Mouse (Mus musculus): ENCODE measurements at regions not wholly inside any gene's neighbourhood (a gene's known extent, or its start where the extent isn't known, plus 50 kb on each side); places are given as distances from the start of the nearest gene placed in this dataset.

DNA sequence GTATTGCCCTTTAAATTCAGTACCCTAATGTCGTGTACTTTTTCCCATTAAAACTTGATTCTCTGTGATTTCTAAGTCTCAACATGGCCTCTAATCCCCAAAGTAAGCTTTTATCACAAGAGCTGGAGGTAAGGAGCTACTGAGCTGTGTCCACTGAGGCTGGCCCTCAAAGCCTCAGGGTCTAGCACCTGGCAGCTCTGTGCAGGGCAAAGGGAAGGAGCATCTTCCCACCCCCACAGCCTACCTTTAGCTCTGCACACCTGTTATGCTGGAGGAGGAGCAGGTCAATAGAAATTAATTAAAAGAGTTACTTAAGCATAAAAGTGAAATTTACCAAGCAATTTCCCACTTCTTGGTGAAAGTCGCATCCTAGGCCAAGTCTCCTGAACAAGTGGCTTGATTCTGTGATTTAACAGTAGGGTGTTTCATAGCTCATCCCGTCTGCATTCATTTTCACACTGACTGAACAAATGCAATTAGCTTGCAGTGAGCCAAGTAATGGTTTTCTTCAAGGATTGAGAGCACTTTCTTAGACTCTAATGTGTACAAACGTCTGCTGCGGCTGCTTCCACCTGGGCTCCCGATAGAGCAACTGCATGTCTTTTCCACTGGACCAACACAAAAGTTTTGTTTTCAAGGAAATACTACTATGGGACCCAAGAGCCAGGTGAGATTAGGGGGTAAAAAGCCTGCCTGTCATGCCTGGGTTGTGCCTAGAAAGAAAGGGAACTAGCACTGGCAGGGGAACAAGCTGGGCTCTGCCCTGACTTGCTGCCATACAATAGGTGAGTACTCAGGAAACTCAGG, 50.6 kb upstream of the Dap start:
- in situ Hi-C loops (cut with MboI, MseI) = no loop called here
